Mouse (Mus musculus) neural tube, embryonic 11.5 days (tissue): ENCODE measurements at regions not wholly inside any gene's neighbourhood (a gene's known extent, or its start where the extent isn't known, plus 50 kb on each side); places are given as distances from the start of the nearest gene placed in this dataset.

ENCODE experiments used
- ATAC-seq: fragments of 200-750 bp; cut with Nextera tagmentation; 2 replicates; pipeline ENCODE4 v1.8.0; 2017; ENCODE audit warnings: moderate number of reproducible peaks, mild to moderate bottlenecking, moderate TSS enrichment, moderate library complexity; ENCODE audit not compliant: insufficient read depth, low FRiP score, low TSS enrichment
- DNase-seq: peaks from one replicate; pipeline ENCODE4 v3.0.0-alpha.2; 2015; ENCODE audit warnings: low spot score
- H3K27ac ChIP-seq: fragments of 300-500 bp; sonication (generic); 2 replicates; pipeline ENCODE4 v1.5.1; 2014; ENCODE audit warnings: low read depth, mild to moderate bottlenecking, low read length
- H3K27me3 ChIP-seq: fragments of 300-500 bp; sonication (generic); 2 replicates; pipeline ENCODE4 v1.6.1; 2014; ENCODE audit warnings: mild to moderate bottlenecking, low read length, mixed read lengths; ENCODE audit not compliant: control insufficient read depth, insufficient read depth
- H3K36me3 ChIP-seq: fragments of 300-500 bp; sonication (generic); 2 replicates; pipeline ENCODE4 v1.6.1; 2014; ENCODE audit warnings: mild to moderate bottlenecking, low read length, moderate library complexity, mixed read lengths; ENCODE audit not compliant: control insufficient read depth, insufficient read depth
- H3K4me1 ChIP-seq: fragments of 300-500 bp; sonication (generic); 2 replicates; pipeline ENCODE4 v1.6.1; 2014; ENCODE audit warnings: low read length, mixed read lengths; ENCODE audit not compliant: control insufficient read depth, insufficient read depth
- H3K4me2 ChIP-seq: fragments of 300-500 bp; sonication (generic); 2 replicates; pipeline ENCODE4 v1.6.1; 2014; ENCODE audit warnings: low read depth, mild to moderate bottlenecking, moderate library complexity
- H3K4me3 ChIP-seq: fragments of 300-500 bp; sonication (generic); 2 replicates; pipeline ENCODE4 v1.5.1; 2014; ENCODE audit warnings: low read depth, low read length
- H3K9ac ChIP-seq: fragments of 300-500 bp; sonication (generic); 2 replicates; pipeline ENCODE4 v1.6.1; 2014; ENCODE audit warnings: mild to moderate bottlenecking, low read length
- H3K9me3 ChIP-seq: fragments of 300-500 bp; sonication (generic); 2 replicates; pipeline ENCODE4 v1.6.1; 2016; ENCODE audit warnings: low read length; ENCODE audit not compliant: control insufficient read depth
- WGBS: fragments of 180-500 bp; shearing (Covaris S2); extraction: QIAGEN DNeasy Blood & Tissue Kit; methylation state at CpG from one replicate; pipeline ENCODE4 v1.1.7; 2014; 5-methylcytosine and 5-hydroxymethylcytosine counted together

GRCm38 (mm10) chr2:48717770-48718169, 96.1 kb upstream of the Acvr2a start:
- no peaks in the 10 kb centered on the region for H3K4me1 ChIP-seq
- H3K9ac ChIP-seq = no peak overlapping the region
- H3K4me2 ChIP-seq = no peak overlapping the region
- no peaks in the 10 kb centered on the region for H3K36me3 ChIP-seq
- no peaks in the 10 kb centered on the region for H3K27me3 ChIP-seq
- no peak for ATAC-seq
- 83% methylated on average over 1 of the region's 1 CpGs for WGBS
- DNase-seq = no peak
- no peak overlapping the region for H3K4me3 ChIP-seq
- no peaks in the 10 kb centered on the region for H3K9me3 ChIP-seq
- H3K27ac ChIP-seq = no peak overlapping the region

GRCm38 (mm10) chr2:48718261-48718660, 95.6 kb upstream of the Acvr2a start:
- no peak overlapping the region for H3K4me2 ChIP-seq
- no peaks in the 10 kb centered on the region for H3K9me3 ChIP-seq
- no peak overlapping the region for H3K9ac ChIP-seq
- no peak overlapping the region for H3K4me3 ChIP-seq
- H3K27ac ChIP-seq = no peak overlapping the region
- H3K27me3 ChIP-seq = no peaks in the 10 kb centered on the region
- H3K36me3 ChIP-seq = no peaks in the 10 kb centered on the region
- DNase-seq = no peak
- H3K4me1 ChIP-seq = no peaks in the 10 kb centered on the region
- ATAC-seq = no peak
- WGBS = 84% methylated on average over 2 of the region's 2 CpGs

GRCm38 (mm10) chr2:48730780-48731179, 83.1 kb upstream of the Acvr2a start:
- H3K4me2 ChIP-seq = no peak overlapping the region
- ATAC-seq = no peak
- WGBS = 81% methylated on average over 8 of the region's 8 CpGs

GRCm38 (mm10) chr2:48733936-48734335, 80.0 kb upstream of the Acvr2a start:
- DNase-seq = no peak
- Histone ChIP-seq H3K4me1 (no peaks in the 10 kb centered on the region), H3K4me3 (no peak overlapping the region), H3K36me3 (no peaks in the 10 kb centered on the region), H3K27ac (no peak overlapping the region), H3K9ac (no peak overlapping the region), H3K4me2 (no peak overlapping the region), H3K9me3 (no peaks in the 10 kb centered on the region), H3K27me3 (no peaks in the 10 kb centered on the region)
- no peak for ATAC-seq
- 96% methylated on average over 1 of the region's 1 CpGs for WGBS

More at GRCm38 (mm10) chr2:48730780-48731179, 83.1 kb upstream of the Acvr2a start:
- Histone ChIP-seq H3K27ac (no peak overlapping the region), H3K27me3 (no peaks in the 10 kb centered on the region), H3K4me1 (no peaks in the 10 kb centered on the region), H3K9me3 (no peaks in the 10 kb centered on the region), H3K4me3 (no peak overlapping the region), H3K9ac (no peak overlapping the region), H3K36me3 (no peaks in the 10 kb centered on the region)
- DNase-seq = no peak

GRCm38 (mm10) chr2:48734521-48734920, 79.4 kb upstream of the Acvr2a start:
- no peak for DNase-seq
- H3K4me2 ChIP-seq = no peak overlapping the region
- no peak overlapping the region for H3K4me3 ChIP-seq
- H3K27me3 ChIP-seq = no peaks in the 10 kb centered on the region
- no peak for ATAC-seq
- 91% methylated on average over 6 of the region's 6 CpGs for WGBS
- H3K36me3 ChIP-seq = no peaks in the 10 kb centered on the region
- H3K9me3 ChIP-seq = no peaks in the 10 kb centered on the region
- H3K27ac ChIP-seq = no peak overlapping the region
- no peaks in the 10 kb centered on the region for H3K4me1 ChIP-seq
- no peak overlapping the region for H3K9ac ChIP-seq

- 78% methylated on average over 2 of the region's 2 CpGs for WGBS
- Histone ChIP-seq H3K27ac (no peak overlapping the region), H3K9me3 (no peaks in the 10 kb centered on the region), H3K9ac (no peak overlapping the region), H3K4me3 (no peak overlapping the region), H3K27me3 (no peaks in the 10 kb centered on the region), H3K36me3 (no peaks in the 10 kb centered on the region), H3K4me1 (no peaks in the 10 kb centered on the region), H3K4me2 (no peak overlapping the region)
- DNase-seq = no peak
- ATAC-seq = no peak
Measured at GRCm38 (mm10) chr2:48736312-48736711, 77.6 kb upstream of the Acvr2a start.
